Mouse (Mus musculus) erythroblast, embryonic 14.5 days (primary cell): Measurements from ENCODE around the gene Cybrd1. TPM values are rescaled to one million over a fixed set of nuclear protein-coding genes. Genes with fewer than 3 reads are reported as not detected.

Experiments
- H3K27me3 ChIP-seq: 2 replicates; pipeline ENCODE4 v1.6.1; 2012; ENCODE audit warnings: inconsistent platforms; ENCODE audit not compliant: control insufficient read depth
- H3K36me3 ChIP-seq: 2 replicates; pipeline ENCODE4 v1.6.1; 2012; ENCODE audit warnings: mild to moderate bottlenecking, inconsistent platforms; ENCODE audit not compliant: control insufficient read depth
- H3K4me1 ChIP-seq: 2 replicates; pipeline ENCODE4 v1.6.1; 2012; ENCODE audit warnings: inconsistent platforms; ENCODE audit not compliant: control insufficient read depth
- H3K4me3 ChIP-seq: replicated peaks from 2 replicates; pipeline ENCODE3; 2012; ENCODE audit warnings: moderate library complexity, mild to moderate bottlenecking, inconsistent platforms
- H3K9me3 ChIP-seq: 2 replicates; pipeline ENCODE4 v1.6.1; 2012; ENCODE audit warnings: low read length, inconsistent platforms, mixed read lengths; ENCODE audit not compliant: control insufficient read depth
- GATA1 ChIP-seq: IDR thresholded peaks from 2 replicates; pipeline ENCODE4 v1.6.1; 2012; ENCODE audit warnings: low read length, inconsistent platforms, mixed read lengths
- TAL1 ChIP-seq: IDR thresholded peaks from 3 replicates; pipeline ENCODE4 v1.6.1; 2012; ENCODE audit warnings: low read length, inconsistent platforms, mixed read lengths
- polyA plus RNA-seq: library from polyadenylated mRNA; stranded (reverse); fragments of >175 nt; gene quantifications from 2 replicates; pipeline ENCODE4 v1.2.3, GENCODE M21; 2012

Cybrd1 gene
- polyA plus RNA-seq, 1 experiment = not detected

DNA sequence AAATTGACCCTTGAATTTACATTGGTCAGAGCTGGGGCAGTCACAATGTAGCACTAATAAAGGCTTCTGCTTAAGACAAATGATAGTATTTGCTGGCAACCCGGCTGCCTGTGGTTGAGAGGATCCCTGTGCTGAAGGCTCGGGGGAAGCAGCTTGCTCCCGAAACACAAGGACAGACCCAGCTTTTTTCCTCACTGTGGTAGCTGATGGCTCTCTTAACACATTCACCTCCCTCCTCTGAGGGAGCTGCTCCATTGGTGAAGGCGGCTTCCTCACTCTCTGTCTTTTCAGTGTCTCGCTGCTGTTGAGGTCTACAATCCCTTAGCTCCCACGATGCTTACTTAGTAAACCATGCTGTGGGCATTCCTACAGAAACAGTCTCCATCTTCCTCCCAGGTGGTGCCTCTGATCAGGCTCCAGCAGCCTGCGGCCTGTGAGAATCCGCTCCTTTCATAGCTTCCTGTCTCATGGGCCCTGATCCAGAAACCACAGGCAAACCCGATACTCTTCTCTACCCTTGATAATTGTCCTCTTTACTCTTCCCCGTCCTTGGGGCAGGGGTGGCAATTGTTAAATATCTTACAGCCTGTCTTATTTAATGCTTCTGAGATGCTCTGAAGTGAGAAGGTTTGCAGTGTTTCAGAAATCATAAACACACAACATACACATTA lies 15.0 kb upstream of the Cybrd1 start:
- Histone ChIP-seq H3K27me3 (peaks cover 15% of the 10 kb centered on the region), H3K36me3 (peaks cover 11% of the 10 kb centered on the region), H3K4me1 (no peaks in the 10 kb centered on the region), H3K9me3 (no peaks in the 10 kb centered on the region), H3K4me3 (no peak overlapping the region)
- TF ChIP-seq GATA1 (no peak), TAL1 (no peak)

GRCm38 (mm10) chr2:71103292-71103680 lies 14.4 kb upstream of the Cybrd1 start:
- H3K36me3 ChIP-seq = peaks cover 10% of the 10 kb centered on the region
- H3K4me1 ChIP-seq = no peaks in the 10 kb centered on the region
- peaks cover 15% of the 10 kb centered on the region for H3K27me3 ChIP-seq
- H3K4me3 ChIP-seq = no peak overlapping the region
- H3K9me3 ChIP-seq = no peaks in the 10 kb centered on the region
- TF ChIP-seq GATA1 = no peak
- TF ChIP-seq TAL1 = no peak

- H3K9me3 ChIP-seq = no peaks in the 10 kb centered on the region
- peaks cover 5% of the 10 kb centered on the region for H3K36me3 ChIP-seq
- H3K4me1 ChIP-seq = no peaks in the 10 kb centered on the region
- no peak overlapping the region for H3K4me3 ChIP-seq
- TF ChIP-seq TAL1 = no peak
- TF ChIP-seq GATA1 = no peak
- H3K27me3 ChIP-seq = peaks cover 15% of the 10 kb centered on the region
These were observed 13.0 kb upstream of the Cybrd1 start for GRCm38 (mm10) chr2:71104696-71105095.

DNA sequence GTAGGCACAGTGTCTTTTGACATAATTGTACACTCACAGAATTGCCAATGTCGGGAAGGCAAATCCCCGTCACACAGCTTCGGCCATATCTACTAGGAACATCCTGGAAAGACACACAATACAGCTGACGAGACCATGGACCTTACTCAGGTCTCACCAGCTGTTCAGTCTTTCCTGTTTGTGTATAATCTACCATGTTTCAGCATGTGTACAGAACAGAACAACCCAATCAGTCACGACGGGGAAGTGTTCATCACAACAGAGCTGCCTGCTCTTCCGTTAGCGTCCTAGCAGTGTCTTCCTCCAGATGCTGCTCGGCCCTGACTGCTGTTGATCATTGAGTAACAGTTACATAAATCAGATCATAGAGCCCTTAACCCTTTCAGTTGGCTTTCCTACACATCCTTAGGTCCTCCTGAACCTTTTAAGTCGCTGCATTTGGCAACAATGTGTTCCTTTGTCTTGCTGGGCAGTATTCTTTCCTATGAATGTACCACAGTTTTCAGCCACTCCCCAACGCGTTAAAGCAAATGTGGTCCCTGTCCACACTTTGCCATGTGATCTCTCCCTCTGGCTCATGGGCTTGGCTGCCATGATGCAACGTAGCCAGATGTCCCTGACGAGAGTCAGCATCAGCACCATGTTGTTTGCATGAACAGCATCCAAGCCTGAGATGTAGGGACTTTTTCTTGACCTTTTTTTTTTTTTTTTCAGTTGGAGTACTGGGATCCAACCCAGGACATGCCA lies 12.1 kb upstream of the Cybrd1 start:
- Histone ChIP-seq H3K4me1 (no peaks in the 10 kb centered on the region), H3K27me3 (peaks cover 15% of the 10 kb centered on the region), H3K4me3 (no peak overlapping the region), H3K9me3 (no peaks in the 10 kb centered on the region), H3K36me3 (peaks cover 2% of the 10 kb centered on the region)
- no peak for TF ChIP-seq TAL1

- H3K36me3 ChIP-seq = no peaks in the 10 kb centered on the region
- TF ChIP-seq GATA1 (no peak), TAL1 (no peak)
- H3K4me1 ChIP-seq = no peaks in the 10 kb centered on the region
- no peak overlapping the region for H3K4me3 ChIP-seq
- peaks cover 15% of the 10 kb centered on the region for H3K27me3 ChIP-seq
- H3K9me3 ChIP-seq = no peaks in the 10 kb centered on the region
These were observed 10.5 kb upstream of the Cybrd1 start for GRCm38 (mm10) chr2:71107225-71107624.

DNA sequence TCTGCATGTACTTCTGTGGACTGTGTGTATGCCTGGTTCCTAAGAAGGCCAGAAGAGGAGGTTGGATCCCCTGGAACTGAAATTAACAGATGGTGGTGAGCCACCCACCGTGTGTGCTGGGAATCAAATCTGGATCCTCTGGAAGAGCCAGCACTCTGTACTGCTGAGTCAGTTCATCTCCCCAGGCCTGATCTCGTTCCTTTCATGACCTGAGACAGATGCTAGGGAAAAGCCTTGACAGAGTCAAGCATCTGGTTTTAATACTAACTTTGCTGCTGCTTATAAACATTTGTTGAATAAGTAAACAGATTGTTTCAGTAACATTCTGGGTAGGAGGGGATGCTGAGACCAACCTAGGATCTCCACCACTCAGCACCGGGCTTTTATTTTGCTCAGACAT lies 9.2 kb upstream of the Cybrd1 start:
- Histone ChIP-seq H3K4me3 (no peak overlapping the region), H3K36me3 (no peaks in the 10 kb centered on the region), H3K4me1 (no peaks in the 10 kb centered on the region), H3K27me3 (peaks cover 15% of the 10 kb centered on the region), H3K9me3 (no peaks in the 10 kb centered on the region)
- no peak for TF ChIP-seq TAL1
- no peak for TF ChIP-seq GATA1

DNA sequence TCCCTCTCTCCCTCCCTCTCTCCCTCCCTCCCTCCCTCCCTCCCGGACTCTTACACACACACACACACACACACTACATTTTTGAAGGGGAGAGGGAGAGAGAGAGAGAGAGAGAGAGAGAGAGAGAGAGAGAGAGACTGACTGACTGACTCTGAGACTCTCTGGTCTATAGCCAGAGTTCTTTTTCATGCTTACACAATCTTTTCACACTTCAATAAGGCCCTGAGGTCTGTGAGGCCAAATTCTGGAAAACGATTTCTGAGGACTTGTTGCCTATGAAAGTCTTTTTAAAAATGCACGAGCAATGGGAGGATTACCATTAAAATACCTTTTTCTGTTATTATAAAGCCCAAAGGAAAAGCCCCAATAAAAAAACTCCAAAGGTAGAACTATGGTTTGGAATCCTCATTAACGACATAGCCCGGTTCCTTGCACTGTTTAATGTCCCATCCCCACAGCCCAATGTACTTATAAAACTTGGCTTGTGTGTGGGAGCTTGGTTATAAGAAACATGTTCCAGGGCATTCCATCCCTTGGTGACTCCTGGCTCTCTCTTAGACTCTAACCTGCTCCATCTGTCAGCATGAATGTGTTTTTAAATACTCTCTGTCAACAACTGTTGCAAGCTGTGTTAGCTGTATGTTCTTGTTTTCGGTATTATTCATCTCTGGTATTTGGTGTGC lies 4.1 kb upstream of the Cybrd1 start:
- peaks cover 17% of the 10 kb centered on the region for H3K4me1 ChIP-seq
- H3K27me3 ChIP-seq = peaks cover 32% of the 10 kb centered on the region
- no peak overlapping the region for H3K4me3 ChIP-seq
- no peaks in the 10 kb centered on the region for H3K36me3 ChIP-seq
- H3K9me3 ChIP-seq = peaks cover 10% of the 10 kb centered on the region
- no peak for TF ChIP-seq GATA1
- no peak for TF ChIP-seq TAL1

DNA sequence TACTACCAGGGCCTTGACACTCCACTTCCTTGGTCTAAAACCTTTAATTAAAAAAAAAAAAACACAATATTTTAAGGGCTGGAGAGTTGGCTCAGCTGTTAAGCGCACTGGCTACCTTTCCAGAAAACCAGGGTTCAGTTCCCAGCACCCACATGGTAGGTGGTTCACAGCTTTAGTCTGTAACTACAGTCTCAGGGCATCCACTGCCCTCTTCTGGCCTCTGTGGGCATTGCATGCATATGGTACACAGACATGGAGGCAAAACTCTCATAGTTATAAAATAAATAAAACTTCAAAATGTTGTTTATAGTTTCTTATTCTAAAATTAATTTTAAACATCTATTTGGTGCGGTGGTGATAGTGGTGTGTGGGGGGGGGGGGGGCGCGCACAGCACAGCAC lies 1.6 kb upstream of the Cybrd1 start:
- TF ChIP-seq GATA1 = no peak
- no peak for TF ChIP-seq TAL1
- Histone ChIP-seq H3K27me3 (peaks cover 56% of the 10 kb centered on the region), H3K9me3 (peaks cover 10% of the 10 kb centered on the region), H3K36me3 (no peaks in the 10 kb centered on the region), H3K4me1 (peaks cover 17% of the 10 kb centered on the region), H3K4me3 (no peak overlapping the region)

DNA sequence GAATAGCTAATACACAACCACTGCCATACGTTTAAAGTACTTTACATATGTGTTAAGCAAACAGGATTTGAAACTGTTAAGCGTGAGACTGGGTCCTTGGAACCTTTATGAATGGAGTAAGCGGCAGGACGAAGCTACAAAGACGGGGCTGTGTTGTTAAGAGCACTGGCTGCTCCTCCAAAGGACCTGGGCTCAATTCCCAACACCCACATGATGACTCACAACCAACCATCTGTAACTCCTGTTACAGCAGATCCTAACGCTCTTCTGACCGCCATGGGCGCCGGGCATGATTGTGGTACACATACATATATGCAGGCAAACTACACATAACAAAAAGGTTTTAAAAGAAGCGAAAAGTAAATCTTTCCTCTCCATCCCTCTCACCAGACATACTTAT lies 3.1 kb downstream of the Cybrd1 start:
- Histone ChIP-seq H3K9me3 (peaks cover 6% of the 10 kb centered on the region), H3K27me3 (peaks cover 67% of the 10 kb centered on the region), H3K4me3 (no peak overlapping the region), H3K36me3 (no peaks in the 10 kb centered on the region), H3K4me1 (peaks cover 11% of the 10 kb centered on the region)
- TF ChIP-seq TAL1 (no peak), GATA1 (no peak)
